Mouse (Mus musculus) layer of hippocampus, adult 8-10 months (tissue): Measurements from ENCODE around the gene Bag6. TPM values are rescaled to one million over a fixed set of nuclear protein-coding genes. Genes with fewer than 3 reads are reported as not detected.

ENCODE experiments used
- DNase-seq, 2 experiments: peaks; one replicate each; pipeline ENCODE4 v3.0.0; 2022; ENCODE audit warnings: low spot score in 2 of 2
- total RNA-seq, 4 experiments: library from RNA; stranded (reverse); gene quantifications; 2 replicates each; pipeline ENCODE4 v1.2.4; 2022

The Bag6 gene
- total RNA-seq, 4 experiments from 2014 or later = 291 to 311 (median 298) TPM

DNA sequence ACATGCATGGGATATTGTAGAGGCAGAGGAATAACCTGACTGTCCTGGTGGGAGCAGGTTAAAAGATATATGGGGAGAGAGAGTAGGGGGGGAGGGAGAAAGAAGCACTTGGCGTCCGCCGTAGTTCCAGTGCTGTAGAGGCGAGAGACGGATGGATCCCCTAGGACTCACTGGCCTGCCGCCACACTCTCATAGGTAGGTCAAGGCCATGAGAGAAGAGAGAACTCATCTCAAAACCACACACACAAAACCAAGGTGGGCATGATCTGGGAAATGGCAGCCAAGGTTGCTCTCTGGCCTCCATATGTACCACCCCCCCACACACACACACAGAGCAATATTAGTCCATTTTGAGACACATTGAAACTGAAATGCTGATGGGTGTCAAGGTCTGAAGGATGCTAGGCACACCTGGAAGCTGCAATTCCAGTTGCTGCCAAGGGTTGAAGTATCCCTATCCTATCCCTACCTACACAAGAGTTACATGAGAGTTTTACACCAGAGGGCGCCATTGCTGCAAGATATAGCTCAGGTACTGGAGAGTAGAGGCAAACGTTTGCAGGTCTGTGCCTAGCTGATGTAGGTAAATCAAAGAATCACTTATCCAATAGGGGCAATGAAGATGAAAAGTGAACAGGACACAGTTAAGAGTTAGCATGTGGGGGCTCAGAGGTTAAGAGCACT is 31.5 kb downstream of the Bag6 start:
- DNase-seq = peak; percentile 58 to 66

DNA sequence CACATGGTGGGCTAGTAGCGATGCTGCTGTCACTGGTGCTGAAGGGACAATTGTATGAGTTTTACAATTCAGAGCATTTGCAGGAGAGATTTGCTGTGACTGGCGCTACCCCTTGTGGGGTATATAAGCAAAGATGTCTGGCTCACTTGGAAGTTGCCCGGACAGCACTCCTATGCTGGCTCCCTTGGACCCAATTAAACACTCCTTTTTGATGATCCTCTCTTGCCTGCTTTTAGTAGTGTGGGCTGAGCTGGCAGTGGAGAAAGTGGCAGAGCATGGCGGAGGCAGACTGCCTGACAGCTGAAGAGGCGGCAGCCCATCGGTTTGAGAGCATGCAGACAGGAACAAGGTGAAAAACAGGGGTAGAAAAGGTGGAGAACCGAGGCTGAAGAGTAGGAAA is 32.8 kb downstream of the Bag6 start:
- no peak for DNase-seq

DNA sequence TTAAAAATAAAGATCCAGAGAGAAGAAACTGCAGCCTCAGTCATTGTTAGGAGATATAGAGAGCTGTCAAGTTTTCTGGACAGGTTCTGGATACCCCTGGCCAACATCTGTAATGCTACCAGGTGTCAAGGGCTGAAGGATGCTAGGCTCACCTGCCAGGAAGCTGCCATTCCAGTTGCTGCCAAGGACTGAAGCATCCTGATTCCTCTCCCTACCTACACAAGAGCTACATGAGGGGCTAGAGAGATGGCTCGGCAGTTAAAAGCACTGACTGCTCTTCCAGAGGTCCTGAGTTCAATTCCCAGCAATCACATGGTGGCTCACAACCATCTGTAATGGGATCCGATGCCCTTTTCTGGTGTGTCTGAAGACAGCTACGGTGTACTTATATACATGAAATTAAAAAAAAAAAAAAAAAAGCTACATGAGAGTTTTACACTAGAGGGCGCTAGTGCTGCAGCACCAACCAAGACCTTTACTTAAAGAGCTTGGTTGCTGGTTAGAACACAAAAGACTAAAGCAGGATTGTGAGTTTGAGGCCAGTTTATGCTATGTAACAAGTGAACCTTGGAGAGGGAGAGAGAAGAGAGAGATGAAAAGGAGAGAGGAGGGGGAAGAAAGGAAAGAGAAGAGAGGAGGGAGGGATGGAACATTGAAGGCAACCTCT is 33.7 kb downstream of the Bag6 start:
- DNase-seq = no peak

DNA sequence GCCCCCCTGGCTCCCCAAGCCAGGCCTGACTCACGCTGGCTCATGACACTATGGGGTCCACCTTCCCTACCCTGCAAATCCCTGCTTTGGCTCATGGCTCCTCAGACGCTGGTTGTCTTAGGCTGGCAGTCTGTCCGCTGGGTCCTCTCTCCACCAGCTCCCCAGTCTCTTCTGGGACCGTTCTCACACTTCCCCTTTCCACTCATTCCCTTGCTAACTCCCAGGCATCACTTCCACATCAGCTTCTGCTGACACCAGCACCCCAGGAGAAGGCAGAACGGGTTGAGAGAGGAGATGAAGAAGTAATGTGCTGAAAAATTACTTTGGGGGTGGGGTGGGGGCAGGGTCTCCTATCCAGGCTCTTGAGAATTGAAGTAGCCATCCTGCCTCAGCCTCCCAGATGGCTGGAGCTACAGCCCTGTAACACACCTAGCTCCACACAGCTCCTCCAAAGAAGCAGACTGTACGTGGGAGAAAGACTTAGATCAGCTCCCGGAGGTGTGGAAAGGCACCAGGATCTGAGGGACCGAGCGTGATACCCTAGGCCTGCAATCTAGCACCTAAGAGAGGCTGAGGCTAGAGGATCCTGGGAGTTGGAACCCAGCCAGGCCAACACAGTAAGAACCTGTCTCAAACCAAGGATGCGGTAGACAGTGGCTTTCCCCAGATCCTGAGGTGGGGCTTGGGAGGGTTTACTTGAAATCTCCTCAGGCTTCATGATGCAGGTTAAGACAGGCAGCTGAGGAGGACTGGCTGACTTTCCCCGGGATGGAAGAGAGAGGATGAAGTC is 37.7 kb downstream of the Bag6 start:
- no peak for DNase-seq

DNA sequence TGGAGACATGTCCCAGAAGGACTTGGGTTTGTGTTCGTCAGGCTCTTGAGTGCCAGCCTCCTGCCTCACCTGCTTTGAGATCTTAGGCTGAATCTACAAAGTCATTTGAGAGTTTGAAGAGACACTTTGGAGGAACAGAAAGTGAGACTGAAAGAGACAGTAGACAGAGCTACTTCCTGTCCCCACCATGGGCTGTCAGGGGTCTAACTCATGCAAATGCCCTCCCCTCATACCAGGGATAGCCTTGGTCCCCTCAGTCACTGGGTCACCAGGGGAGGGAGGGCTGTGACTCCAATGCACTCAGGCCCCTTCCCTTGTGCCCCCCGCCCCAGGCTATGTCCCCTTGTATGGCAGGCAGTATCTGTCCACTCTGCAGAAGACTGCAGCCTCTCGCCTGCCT is 38.4 kb downstream of the Bag6 start:
- no peak for DNase-seq

DNA sequence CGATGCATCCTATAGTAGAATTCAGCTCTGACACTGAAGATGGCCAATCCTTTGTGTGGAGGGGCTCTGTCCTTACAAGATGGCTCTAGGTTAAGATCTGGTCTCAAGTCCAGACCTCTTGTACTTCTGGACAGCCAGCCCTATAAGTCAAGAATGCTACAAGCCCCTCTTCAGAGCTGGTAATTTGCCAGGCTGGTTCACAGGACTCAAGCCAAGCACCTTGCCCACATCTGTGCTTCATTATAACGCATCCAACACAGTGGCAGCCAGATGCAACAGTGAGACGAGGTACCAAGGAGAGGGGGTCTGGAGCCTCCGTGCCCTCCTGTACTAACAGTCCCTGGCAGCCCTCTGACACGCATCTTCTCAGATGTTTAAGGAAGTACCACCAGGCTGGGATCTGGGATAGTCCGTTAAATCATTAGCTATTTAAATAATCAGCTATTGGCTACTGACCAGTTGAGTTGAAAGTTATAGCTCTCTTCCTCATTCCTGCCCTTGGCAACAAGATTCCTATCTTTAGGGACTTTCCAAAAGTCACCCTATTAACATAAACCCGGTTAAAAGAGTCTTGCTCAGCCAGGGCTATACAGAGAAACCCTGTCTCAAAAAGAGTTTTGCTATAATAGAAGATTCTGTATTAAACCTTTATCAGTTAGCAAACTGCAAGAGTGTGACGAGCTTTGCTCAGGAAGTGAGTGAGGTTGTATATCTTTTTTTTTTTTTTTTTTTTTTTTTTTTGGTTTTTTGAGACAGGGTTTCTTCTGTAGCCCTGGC is 39.4 kb downstream of the Bag6 start:
- no peak for DNase-seq

DNA sequence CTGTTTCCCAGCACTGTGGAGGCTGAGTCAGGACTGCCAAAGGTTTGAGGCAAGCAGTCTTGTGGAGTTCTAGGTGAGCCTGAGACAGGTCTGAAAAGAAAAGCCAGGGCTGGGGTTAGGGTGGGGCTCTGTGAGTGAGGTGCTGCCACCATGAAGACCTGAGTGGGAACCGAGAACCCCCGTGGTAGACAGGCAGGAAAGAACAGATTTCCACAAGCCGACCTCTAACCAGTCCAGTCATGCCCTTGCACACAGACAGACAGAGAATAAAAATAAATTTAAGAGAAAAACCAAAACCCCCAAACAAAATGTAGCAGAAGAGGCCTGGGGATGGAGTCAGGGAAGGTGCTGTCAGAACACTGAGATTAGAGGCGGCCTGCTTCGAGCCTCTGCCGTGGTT is 40.4 kb downstream of the Bag6 start:
- no peak for DNase-seq

DNA sequence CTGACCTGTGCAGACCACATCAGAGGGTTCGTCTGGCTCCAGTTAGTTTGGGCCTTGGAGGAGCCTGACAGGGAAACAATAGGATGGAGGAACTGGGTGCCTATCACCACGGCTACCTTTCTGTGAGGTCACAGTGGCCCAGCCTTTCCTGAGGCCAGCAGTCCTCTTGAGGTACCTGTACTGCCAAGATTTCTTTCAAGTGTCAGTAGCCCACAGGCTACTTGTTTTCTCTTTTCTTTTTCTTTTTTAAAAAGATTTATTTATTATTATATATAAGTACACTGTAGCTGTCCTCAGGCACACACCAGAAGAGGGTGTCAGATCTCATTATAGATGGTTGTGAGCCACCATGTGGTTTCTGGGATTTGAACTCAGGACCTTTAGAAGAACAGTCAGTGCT is 41.0 kb downstream of the Bag6 start, which contains the start of gene Aif1:
Gene Aif1, minus strand, starts transcription at position 101 of the 400 bp plus-strand sequence.
- no peak for DNase-seq

DNA sequence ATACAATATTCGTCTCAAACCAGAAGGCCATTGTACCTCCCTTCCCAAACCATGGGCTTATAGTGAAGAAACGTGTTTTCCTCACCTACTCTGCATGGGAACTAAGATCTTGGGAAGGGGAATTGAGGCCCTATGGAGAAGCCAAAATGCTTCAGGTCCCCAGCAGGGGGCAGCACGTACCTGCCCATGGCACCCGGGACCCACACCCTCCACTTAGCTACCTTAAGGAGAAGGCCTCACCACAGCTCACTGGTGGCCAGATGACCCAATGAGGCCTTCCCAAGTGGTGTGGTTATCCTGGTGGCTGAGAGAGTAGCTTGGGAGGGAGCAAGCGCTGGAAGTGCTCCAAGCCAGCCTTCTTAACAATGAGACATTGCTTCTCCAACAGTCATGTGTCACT is 43.5 kb downstream of the Bag6 start:
- DNase-seq = peak in 1 of 2 experiments; percentile 55

DNA sequence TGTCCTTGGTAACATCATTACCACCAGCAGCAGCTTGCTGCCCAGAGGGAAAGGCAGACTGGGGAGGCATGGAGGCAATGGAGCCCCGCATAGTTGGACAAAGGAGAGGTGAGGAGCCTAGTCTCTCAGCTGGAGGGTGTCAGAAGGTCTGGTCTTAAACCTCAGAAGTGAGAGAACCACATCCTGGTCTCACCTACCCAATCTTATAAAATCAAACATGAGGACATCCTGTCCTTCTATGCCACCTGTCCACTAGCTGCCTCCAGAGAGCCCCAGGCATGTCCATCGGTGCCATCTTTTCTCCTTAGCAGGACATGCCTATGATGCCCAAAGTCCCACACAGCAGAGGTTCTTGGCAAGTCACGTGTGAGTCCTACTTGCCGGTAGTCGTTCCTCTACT is 45.1 kb downstream of the Bag6 start:
- DNase-seq = no peak

DNA sequence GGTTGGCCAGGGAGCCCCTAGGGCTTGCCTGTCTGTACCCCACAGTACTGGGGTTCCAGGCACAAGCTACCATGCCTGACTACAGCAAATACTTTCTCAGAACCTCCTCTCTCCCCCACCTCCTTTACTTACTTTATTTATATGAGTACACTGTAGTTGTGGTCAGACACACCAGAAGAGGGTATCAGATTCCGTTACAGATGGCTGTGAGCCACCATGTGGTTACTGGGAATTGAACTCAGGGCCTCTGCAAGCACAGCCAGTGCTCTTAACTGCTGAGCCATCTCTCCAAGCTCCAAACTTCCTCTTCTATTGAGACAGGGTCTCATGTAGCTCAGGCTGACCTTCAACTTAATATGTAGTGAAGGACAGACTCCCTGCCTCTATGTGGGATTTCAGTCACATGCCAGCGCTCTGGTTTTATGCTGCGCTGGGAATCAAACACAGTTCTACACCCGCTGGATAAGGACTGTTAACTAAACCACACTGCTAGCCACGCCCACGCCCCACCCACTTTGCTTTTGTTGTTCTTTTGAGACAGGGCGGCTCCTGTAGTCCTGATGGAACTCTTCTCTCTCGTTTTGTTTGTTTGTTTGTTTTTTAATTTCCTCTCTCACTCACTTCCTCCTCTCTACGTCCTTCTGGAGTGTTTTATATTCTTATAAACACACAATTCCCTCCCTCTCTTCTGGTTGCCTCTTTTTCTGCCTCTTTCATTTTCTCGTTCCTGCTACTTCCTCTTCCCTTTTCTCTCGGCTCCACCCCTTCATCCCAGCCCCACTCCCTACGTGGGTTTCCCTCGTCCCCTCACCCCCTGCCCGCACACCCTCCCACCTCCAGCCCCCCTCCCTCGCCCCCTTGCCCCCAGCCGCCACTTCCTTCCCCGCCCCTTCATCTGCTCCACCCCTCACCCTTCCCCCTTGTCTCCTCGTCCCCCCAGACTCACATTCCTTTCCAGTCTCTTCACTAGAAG is 50.9 kb downstream of the Bag6 start:
- no peak for DNase-seq

DNA sequence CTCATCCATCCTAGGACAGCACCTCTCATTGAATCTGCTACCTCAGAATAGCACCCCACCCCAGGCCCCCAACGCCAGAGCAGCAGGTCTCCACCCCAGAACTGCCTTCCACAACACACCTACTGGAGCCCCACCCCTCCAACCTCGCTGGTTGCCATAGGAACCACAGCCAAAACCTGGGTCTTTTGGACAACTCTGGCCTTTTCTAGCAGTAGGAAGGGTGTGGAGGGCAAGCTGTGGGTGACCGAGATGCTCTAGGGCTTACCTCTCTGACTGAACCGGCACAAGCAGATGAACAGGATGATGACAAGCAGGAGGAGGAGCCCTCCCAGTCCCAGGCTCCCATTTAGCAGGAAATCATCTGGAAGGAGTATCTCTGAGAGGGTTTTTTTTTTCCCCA is 51.7 kb downstream of the Bag6 start:
- DNase-seq = no peak

DNA sequence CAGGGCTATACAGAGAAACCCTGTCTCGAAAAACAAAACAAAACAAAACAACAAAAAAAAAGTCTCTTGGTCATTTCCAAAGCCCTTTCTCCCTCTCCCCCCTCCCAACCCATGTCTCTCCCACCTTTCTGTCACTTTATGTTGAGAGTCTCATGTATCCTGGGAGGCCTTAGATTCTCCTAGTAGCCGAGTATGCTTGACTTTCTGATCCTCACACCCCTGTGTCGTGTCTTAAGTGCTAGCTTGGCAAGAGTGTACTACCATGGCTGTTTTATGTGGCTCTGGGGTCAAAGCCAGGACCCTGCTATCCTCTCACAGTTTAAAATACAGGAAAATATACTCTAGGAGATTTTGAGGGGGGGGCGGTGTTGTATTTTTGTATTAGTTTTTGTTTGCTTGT is 52.4 kb downstream of the Bag6 start:
- no peak for DNase-seq

DNA sequence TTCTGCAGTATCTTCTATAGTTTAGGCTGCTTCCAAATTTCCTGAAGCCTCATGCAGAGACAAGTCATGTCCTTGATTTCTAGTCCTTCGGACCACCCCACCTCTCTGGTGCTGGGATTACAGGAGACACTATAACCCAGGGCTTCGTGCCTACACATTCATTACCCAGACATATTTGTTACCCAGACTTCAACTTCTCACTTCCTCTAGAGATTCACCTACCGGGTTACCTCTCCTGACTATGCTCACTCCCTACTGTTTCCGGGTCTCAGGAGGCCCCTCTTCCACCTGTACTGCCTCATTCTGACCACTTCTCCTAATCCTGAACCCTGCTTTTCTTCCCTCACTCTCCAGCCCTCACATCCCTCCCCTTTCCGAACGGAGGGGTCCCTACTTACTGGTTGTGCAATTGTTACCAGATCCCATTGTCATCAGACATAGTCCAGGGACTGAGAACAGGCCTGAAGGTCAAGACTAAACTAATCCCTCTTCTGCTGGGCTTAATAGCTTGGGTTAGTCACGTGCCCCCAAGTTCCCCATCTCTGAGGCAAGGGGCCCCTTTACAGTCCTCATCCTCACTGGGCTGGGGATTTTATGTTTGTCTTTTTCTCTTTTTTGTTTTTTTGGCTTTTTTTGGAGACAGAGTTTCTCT is 53.1 kb downstream of the Bag6 start, which contains the start of gene Lst1:
Gene Lst1, minus strand, starts transcription at position 481 of the 652 bp plus-strand sequence.
- no peak for DNase-seq

DNA sequence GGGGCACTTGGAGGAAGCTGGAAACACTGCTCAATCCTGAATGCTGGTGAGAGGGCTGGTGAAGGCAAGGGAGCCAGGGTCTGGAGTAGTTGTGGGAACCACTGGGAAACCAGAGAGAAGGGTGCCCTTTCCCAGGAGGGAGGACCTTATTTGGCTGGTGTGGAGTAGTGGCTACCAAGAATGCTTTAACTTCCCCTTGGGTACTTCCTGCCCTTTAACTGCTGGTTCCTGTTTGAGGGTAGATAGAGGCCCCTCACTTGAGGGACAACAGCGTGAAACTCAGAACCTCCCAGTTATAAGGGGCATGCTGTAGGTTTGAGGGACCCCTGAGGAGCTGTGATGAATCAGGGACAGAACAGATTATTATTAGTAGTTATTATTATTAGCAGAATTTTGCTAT is 54.2 kb downstream of the Bag6 start:
- DNase-seq = no peak

DNA sequence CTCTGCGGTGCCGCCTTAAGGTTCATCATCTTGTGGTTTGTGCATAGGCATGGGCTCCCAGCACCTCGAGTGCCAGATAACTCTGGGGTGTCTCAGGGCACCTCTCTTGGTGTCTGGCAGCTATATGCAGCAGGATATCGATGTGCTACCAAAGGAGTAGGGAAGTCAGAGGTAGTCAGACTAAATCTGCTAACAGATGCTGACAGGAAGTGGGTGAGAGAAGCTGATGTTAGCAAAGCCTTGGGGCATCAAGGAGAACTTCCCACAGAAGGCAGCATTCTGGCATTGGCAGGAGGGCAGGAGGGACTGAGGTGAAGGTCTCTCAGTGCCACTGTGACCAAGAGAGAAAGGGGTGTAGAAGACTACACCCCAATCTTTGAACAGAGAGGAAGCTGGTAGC is 55.1 kb downstream of the Bag6 start:
- DNase-seq = no peak

DNA sequence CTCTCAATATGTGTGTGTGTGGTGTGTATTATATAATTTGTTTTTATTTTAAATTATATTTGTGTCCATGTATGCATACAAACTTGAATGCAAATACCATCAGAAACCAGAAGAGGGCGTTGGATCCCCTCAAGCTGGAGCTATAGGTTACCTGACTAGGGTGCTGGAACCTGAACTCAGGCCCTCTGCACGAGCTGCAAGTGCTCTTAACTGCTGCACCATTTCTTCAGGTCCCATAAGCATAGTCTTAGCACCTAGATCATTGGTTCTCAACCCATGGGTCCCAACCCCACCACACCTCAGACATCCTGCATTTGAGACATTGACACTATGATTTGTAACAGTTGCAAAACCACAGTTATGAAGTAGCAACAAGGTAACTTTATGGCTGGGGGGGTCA is 56.7 kb downstream of the Bag6 start:
- DNase-seq = no peak

DNA sequence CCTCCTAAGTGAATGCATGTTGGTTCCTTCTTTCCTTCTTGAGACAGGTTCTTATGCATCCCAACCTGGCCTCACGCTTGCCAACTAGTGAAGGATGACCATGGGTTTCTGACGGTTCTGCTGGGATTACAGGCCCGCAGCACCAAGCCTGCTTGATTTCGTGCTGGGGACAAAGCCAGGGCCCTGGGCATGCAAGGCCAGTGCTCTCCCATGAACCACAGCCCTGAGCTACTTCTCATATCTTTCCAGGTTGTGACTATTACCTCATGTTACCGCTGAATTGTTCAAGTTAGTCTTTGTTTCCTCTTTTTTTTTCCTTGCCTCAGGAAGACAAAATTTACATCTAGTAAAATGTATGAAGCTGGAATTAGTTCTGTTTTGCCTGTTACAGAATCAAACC is 57.9 kb downstream of the Bag6 start:
- DNase-seq = no peak

DNA sequence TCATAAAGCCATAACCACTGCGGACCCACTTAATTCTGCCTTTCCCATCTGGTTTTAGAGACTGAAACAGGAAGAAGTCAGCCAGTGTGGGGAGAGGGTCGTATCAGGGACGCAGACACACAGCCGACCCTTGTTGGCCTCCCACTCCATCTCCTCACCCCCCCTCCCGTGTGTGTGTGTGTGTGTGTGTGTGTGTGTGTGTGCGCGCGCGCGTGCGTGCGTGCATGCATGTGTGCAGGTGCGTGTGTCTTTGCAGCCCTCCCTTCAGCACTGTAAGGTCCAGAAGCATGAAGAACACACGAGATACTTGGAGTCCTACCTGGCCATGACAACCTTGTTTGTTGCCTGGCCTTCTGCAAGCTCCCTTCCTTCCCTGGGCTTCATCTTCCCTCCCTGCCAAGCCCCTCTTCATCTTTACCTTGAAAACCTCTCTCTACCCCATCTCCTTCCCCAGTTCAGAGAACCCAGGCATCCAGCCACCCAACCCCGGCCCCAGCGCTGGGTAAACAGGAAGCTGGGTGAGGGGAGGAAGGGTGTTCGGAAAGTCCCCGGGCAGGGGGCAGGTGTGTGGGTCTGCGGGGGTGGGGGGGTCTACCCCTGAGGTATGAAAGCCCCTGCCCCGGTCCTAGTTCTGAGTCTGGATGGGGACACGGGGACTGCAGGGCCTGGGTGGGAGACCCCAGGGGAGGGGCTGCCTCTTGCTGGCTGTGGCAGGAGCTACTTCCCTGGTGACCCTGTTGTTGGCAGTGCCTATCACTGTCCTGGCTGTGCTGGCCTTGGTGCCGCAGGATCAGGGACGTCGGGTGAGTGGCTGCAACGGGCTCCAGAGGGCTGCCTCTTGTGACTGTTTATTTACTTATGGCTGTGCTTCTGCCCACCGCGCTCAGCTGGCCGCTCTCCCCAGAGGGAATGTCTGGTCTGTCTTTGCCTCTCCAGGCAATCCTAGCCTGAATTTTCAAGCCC is 59.2 kb downstream of the Bag6 start, which contains the start of gene Ltb:
Gene Ltb, plus strand, starts transcription at position 559 of the 963 bp plus-strand sequence.
- no peak for DNase-seq
